Mouse (Mus musculus): Measurements from ENCODE around the gene Ermp1. TPM values are rescaled to one million over a fixed set of nuclear protein-coding genes. Genes with fewer than 3 reads are reported as not detected.
"Not testable (repeated sequence)": the region's sequence is repeated elsewhere in the genome, so short reads cannot be mapped to it uniquely, and the experiment has no call there.

Ermp1 gene
- polyA plus RNA-seq, 1 experiment from 2014 or later = 7.9 TPM

DNA sequence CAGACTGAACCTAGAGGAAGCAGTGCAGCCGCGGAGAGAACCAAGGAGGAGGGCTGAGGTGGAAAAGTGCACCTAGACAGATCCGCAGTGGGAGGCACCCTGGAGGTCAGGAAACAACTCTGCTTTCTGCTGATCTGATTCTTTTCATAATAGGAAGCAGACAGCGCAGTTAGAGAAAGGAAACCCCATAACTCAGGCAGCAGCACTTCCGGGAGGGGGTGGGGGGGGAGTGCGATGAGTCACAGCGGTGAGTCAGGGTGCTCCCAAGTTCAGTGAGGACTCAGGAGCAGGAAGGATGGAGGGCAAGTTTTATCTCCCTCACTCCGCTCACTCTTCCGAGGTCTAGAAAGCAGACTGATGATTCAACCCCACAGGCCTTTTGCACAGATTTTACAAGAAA is 7.2 kb downstream of the Ermp1 start:
- Histone ChIP-seq H3K27me3 (no peaks in the 10 kb centered on the region), H3K4me3 (replicated peaks) (no peak overlapping the region), H3K9ac (replicated peaks) (no peak overlapping the region), H3K4me2 (replicated peaks) (no peak overlapping the region), H3K4me1 (replicated peaks) (peaks cover 7% of the 10 kb centered on the region; the same call in 1 of the 2 replicates), H3K9me3 (no peaks in the 10 kb centered on the region), H3K36me3 (peaks cover 15% of the 10 kb centered on the region), H3K27ac (no peak overlapping the region)
- 64% methylated on average over 8 of the region's 9 CpGs for WGBS
- no peak for ATAC-seq

DNA sequence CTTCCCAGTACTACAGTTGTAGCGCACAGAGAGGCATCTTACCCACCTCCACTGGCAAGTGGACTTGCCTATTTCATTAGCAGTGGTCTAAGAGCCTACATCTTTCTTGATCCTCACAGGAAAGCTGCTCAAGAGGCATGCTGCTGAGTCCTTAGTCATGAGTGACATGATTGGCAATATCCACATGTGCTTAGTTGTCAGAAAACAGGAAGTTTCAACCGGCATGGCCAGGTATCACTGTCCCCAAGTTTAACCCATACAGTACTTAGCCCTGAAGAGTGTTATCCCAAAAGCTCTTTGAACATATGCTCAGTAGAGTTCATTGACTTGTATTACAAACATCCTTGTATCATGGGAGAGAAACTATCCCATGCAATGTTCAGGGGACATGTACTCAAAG is 36.1 kb downstream of the Ermp1 start:
- no peaks in the 10 kb centered on the region for H3K4me1 ChIP-seq (replicated peaks)
- ATAC-seq = no peak
- H3K27me3 ChIP-seq = no peaks in the 10 kb centered on the region
- H3K4me2 ChIP-seq (replicated peaks) = no peak overlapping the region
- no peak overlapping the region for H3K9ac ChIP-seq (replicated peaks)
- peaks cover 26% of the 10 kb centered on the region for H3K36me3 ChIP-seq
- H3K27ac ChIP-seq = no peak overlapping the region
- H3K4me3 ChIP-seq (replicated peaks) = no peak overlapping the region
- no peaks in the 10 kb centered on the region for H3K9me3 ChIP-seq
- 95% methylated on average over 2 of the region's 2 CpGs for WGBS

DNA sequence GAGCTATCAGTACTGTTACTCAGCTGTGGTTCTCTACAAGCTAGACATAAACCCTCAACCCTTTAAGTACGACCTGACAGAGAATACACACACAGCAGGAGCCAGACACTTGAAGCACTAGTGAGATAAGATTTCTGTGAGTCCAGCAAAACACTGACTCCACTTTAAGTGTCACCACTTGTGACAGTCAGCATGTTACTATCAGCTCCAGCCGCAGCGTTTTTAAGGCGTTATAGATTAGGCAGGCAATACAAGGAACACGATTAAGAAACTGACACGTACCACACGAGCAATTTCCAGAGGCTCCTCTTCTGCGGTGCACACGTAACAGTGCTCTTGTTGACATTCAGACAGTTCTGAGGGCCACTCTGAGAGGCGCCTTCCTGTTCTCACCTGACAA is 37.3 kb downstream of the Ermp1 start:
- no peak overlapping the region for H3K9ac ChIP-seq (replicated peaks)
- no peaks in the 10 kb centered on the region for H3K4me1 ChIP-seq (replicated peaks)
- H3K4me2 ChIP-seq (replicated peaks) = no peak overlapping the region
- WGBS = 89% methylated on average over 10 of the region's 10 CpGs
- H3K27ac ChIP-seq = no peak overlapping the region
- ATAC-seq = no peak
- no peaks in the 10 kb centered on the region for H3K27me3 ChIP-seq
- H3K36me3 ChIP-seq = peaks cover 30% of the 10 kb centered on the region
- H3K4me3 ChIP-seq (replicated peaks) = no peak overlapping the region
- H3K9me3 ChIP-seq = no peaks in the 10 kb centered on the region

DNA sequence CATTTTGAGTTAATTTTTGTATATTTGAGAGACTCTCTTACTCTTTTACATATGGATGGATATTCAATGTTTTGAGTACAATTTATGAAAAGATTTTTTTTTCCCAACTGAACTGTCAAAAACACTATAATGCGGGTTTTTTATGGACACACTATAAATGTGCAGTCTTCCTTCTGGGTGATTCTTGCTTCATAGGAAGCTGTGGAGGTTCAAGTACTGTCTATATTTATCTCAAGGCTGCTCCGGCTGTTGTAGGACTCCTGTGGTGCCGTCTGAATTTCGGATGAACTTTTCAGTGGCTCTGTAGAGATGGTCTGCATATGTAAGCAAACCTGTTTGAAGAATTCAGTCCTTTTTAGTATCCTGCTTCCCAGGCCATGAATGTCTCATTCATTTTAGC is 40.0 kb downstream of the Ermp1 start:
- no peaks in the 10 kb centered on the region for H3K27me3 ChIP-seq
- H3K9ac ChIP-seq (replicated peaks) = no peak overlapping the region
- no peak for ATAC-seq
- no peak overlapping the region for H3K4me2 ChIP-seq (replicated peaks)
- peaks cover 37% of the 10 kb centered on the region for H3K36me3 ChIP-seq
- no peaks in the 10 kb centered on the region for H3K9me3 ChIP-seq
- no peak overlapping the region for H3K4me3 ChIP-seq (replicated peaks)
- H3K4me1 ChIP-seq (replicated peaks) = no peaks in the 10 kb centered on the region
- H3K27ac ChIP-seq = no peak overlapping the region
- WGBS = 85% methylated on average over 4 of the region's 4 CpGs

DNA sequence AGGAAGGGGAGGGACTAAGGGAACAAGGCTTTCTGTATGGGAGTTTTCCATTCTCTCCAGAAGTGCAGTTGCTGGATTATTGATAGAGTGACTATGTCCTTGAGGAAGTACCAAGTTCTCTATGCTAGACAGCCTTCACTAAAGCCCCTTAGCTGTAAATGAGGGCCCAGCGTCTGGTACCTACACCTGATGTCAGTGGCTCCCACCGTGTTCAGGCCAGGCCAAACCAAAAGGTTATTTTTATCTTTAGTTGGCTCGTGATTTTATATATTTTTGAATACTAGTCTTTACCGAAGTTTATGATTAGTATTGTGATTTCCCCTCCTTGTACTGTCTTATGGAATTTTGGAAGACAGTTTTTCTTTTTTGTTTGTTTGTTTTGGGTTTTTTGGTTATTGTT is 40.7 kb downstream of the Ermp1 start:
- Histone ChIP-seq H3K4me2 (replicated peaks) (no peak overlapping the region), H3K36me3 (peaks cover 35% of the 10 kb centered on the region), H3K4me1 (replicated peaks) (no peaks in the 10 kb centered on the region), H3K4me3 (replicated peaks) (no peak overlapping the region), H3K27ac (no peak overlapping the region), H3K27me3 (no peaks in the 10 kb centered on the region), H3K9me3 (no peaks in the 10 kb centered on the region), H3K9ac (replicated peaks) (no peak overlapping the region)
- 89% methylated on average over 4 of the region's 4 CpGs for WGBS
- ATAC-seq = no peak

DNA sequence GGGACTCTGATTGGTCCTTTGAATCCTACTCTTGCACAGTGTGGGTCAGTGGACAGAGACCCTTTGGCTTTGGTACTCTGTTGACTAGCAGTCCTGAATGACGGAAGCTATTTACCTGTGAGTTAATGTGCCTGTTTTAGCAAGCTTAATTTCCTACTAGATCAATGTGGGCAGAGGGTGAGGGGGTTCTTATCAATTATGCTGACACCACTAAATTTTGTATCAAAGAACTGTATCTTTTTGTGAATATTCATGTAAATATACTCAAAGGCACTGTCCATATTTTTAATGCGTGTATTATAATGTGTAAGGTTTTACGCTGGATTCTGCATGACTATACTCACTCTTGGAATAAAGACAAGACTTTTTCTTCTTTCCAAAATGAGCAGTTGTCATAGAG is 43.6 kb downstream of the Ermp1 start:
- Histone ChIP-seq H3K4me2 (replicated peaks) (no peak overlapping the region), H3K27me3 (no peaks in the 10 kb centered on the region), H3K4me3 (replicated peaks) (no peak overlapping the region), H3K4me1 (replicated peaks) (no peaks in the 10 kb centered on the region), H3K27ac (no peak overlapping the region), H3K36me3 (peaks cover 38% of the 10 kb centered on the region), H3K9me3 (no peaks in the 10 kb centered on the region), H3K9ac (replicated peaks) (no peak overlapping the region)
- no peak for ATAC-seq
- 94% methylated on average over 3 of the region's 3 CpGs for WGBS

DNA sequence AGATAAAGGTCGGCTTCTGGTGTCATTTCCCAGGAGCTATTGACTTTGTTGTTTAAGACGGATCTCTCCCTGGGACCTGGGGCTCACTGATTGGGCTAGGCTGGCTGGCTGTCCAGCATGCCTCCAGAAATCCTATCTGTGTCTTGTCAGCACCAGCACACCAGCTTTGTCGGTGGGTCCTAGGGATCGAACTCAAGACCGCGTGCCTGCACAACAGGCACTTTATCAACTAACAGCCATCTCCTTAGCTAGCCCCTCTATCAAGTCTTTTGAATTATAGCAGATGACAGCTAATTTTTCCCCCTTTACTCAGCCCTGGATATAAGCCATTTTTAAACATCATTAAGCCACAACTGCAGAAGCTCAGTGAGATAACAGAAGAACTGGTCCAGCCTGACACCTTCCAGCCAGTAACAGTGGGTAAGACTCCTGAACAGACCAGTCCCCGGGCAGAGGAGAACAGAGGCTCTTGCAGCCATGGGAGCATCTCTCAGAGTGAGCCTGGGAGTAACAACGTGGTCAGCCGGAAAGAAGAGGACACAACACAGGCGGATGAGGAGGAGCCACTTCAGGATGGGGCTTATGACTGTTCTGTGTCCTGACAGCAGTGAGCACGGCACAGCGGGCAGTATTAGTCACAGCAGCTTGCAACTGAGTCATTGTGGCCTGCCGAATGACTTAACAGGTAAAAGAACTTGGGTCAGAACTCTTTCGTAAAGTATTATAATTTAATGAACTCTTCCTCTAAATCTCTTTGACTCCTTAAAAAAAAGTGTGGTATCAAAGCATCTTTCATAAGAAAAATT is 44.5 kb downstream of the Ermp1 start:
- Histone ChIP-seq H3K36me3 (peaks cover 46% of the 10 kb centered on the region), H3K9me3 (no peaks in the 10 kb centered on the region), H3K9ac (replicated peaks) (no peak overlapping the region), H3K27ac (no peak overlapping the region), H3K27me3 (no peaks in the 10 kb centered on the region), H3K4me3 (replicated peaks) (no peak overlapping the region), H3K4me1 (replicated peaks) (no peaks in the 10 kb centered on the region), H3K4me2 (replicated peaks) (no peak overlapping the region)
- ATAC-seq = no peak
- 90% methylated on average over 14 of the region's 14 CpGs for WGBS

DNA sequence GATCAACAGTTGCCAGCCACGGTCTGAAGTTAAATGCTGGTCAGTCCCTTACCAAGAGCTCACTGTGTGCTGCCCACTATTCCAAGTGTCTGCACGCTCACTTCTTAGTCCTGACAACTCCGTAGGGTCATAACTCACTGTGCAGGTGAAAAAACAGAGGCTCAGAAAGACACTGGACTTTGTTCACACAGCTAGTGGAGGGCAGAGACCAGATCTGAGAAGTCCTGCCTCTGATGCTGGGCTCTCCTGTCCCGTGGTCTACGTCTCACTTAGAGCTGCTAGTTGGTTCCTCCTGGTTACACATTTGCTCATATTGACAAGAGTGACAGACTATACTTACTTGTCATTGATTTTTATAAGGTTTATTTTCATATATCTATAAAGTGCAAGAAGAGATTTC is 49.2 kb downstream of the Ermp1 start:
- H3K9me3 ChIP-seq = no peaks in the 10 kb centered on the region
- H3K4me3 ChIP-seq (replicated peaks) = no peak overlapping the region
- H3K4me2 ChIP-seq (replicated peaks) = no peak overlapping the region
- no peak overlapping the region for H3K9ac ChIP-seq (replicated peaks)
- peaks cover 74% of the 10 kb centered on the region for H3K36me3 ChIP-seq
- H3K27ac ChIP-seq = no peak overlapping the region
- no peaks in the 10 kb centered on the region for H3K27me3 ChIP-seq
- no peaks in the 10 kb centered on the region for H3K4me1 ChIP-seq (replicated peaks)
- WGBS = 97% methylated on average over 5 of the region's 5 CpGs
- ATAC-seq = no peak

DNA sequence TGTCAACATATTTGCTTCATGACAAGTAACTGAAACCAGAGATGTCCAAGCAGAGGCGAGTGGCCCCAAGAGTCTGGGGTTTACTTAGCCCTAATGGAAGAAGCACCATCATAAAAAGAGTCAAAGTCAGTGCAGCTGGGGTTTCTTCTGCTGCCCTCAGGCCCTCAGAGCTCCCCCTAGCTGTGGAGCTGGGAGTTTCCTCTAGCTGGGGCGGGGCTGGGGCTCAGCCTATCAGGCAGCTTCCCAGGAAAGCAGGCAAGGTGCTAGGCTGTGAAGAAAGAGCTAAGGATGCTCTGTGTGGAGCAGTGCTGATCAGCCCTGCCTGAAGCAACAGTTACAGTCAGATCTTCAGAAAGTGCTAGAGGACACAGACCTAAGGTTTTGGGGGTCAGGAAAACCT is 51.2 kb downstream of the Ermp1 start:
- no peak overlapping the region for H3K27ac ChIP-seq
- WGBS = 99% methylated on average over 2 of the region's 2 CpGs
- H3K27me3 ChIP-seq = no peaks in the 10 kb centered on the region
- H3K9me3 ChIP-seq = no peaks in the 10 kb centered on the region
- H3K9ac ChIP-seq (replicated peaks) = no peak overlapping the region
- H3K4me2 ChIP-seq (replicated peaks) = no peak overlapping the region
- H3K36me3 ChIP-seq = peaks cover 56% of the 10 kb centered on the region
- no peak overlapping the region for H3K4me3 ChIP-seq (replicated peaks)
- no peaks in the 10 kb centered on the region for H3K4me1 ChIP-seq (replicated peaks)
- ATAC-seq = no peak

DNA sequence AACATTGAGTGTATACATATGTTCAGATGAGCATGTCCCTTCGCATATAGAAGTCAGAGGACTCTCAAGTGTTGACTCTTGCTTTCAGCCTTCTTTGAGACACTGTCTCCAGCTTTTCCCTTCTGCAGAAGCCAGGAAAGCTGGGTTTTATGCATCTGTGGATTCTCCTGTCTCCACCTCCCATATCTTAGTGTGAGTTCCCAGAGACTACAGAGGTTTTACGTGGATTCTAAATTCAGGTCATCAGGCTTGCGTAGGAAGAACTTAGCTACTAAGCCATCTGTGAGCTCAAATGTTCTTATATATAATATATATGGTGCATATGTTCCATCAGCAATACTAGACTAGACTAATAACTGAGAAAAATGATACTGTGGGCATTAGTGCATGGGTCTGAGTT is 51.9 kb downstream of the Ermp1 start:
- H3K9me3 ChIP-seq = no peaks in the 10 kb centered on the region
- ATAC-seq = no peak
- H3K27me3 ChIP-seq = no peaks in the 10 kb centered on the region
- H3K4me2 ChIP-seq (replicated peaks) = no peak overlapping the region
- WGBS = 98% methylated on average over 3 of the region's 3 CpGs
- no peak overlapping the region for H3K4me3 ChIP-seq (replicated peaks)
- no peak overlapping the region for H3K27ac ChIP-seq
- H3K4me1 ChIP-seq (replicated peaks) = no peaks in the 10 kb centered on the region
- H3K9ac ChIP-seq (replicated peaks) = no peak overlapping the region
- peaks cover 58% of the 10 kb centered on the region for H3K36me3 ChIP-seq

DNA sequence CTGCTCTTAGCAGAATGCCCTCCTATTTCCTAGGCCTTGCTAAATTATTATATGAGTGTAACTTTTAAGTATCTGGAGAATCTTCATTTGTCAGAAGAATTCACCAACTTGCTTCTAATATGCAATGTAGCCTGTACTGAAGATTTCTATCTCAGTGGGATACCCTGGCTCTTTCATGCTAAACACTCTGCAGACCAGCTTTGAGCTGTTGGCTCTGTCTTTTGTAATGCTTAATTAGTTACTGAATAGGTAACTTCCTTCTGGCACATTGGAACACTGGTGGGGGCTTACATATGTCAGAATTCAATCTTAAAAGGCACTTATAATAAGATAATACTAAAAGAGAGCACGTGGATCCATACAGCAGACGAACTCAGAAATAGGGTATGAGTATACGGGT is 54.4 kb downstream of the Ermp1 start:
- not testable (repeated sequence) for H3K4me1 ChIP-seq (replicated peaks); H3K4me2 ChIP-seq (replicated peaks); H3K4me3 ChIP-seq (replicated peaks); H3K27ac ChIP-seq; H3K9ac ChIP-seq (replicated peaks); H3K27me3 ChIP-seq; H3K9me3 ChIP-seq; ATAC-seq
- 44% methylated on average over 3 of the region's 3 CpGs for WGBS
- peaks cover 53% of the 10 kb centered on the region for H3K36me3 ChIP-seq

DNA sequence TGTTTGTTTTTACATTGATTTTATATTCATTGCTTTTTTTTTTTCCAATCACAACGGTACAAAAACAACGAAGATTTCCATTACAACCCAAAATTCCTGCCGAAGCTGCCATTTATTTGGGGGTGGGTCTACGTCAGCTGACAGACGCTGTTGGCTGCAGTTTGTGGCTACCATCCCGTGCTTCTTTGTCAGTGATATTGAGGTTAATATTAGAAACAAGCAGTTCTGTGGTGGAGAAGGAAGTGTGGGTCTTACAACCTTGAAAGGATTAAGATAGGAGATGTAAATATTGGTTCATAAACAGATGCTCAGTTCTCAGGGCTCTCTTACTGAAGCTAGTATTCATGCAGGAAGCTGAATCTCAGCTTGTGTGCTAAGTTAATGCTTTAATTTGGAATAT is 64.5 kb downstream of the Ermp1 start:
- Histone ChIP-seq H3K4me1 (replicated peaks) (no peaks in the 10 kb centered on the region), H3K36me3 (peaks cover 34% of the 10 kb centered on the region), H3K4me3 (replicated peaks) (no peak overlapping the region), H3K27me3 (no peaks in the 10 kb centered on the region), H3K9me3 (no peaks in the 10 kb centered on the region), H3K4me2 (replicated peaks) (no peak overlapping the region), H3K9ac (replicated peaks) (no peak overlapping the region), H3K27ac (no peak overlapping the region)
- ATAC-seq = no peak
- WGBS = 82% methylated on average over 6 of the region's 6 CpGs

DNA sequence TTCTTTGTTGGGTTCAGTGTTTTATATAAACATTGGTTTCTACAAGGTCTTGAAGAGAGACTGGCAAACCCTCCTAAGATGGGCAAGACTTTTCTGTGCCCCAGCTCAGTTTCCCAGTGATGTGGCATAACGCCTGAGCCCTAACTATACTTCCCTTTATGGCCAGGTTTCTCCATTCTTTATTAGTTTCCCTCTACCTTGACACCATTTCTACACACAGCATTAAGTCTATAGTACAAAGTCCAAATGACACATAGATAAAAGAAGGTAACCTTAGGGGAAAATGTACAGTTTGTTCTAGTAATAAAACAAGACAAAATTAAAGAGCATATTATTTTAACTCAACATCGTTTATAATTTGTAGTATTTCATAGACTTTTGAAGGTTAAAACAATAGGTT is 65.8 kb downstream of the Ermp1 start:
- no peaks in the 10 kb centered on the region for H3K27me3 ChIP-seq
- H3K9ac ChIP-seq (replicated peaks) = no peak overlapping the region
- no peak overlapping the region for H3K4me2 ChIP-seq (replicated peaks)
- peaks cover 30% of the 10 kb centered on the region for H3K36me3 ChIP-seq
- no peak overlapping the region for H3K4me3 ChIP-seq (replicated peaks)
- WGBS = 89% methylated on average over 2 of the region's 2 CpGs
- H3K27ac ChIP-seq = no peak overlapping the region
- H3K9me3 ChIP-seq = no peaks in the 10 kb centered on the region
- H3K4me1 ChIP-seq (replicated peaks) = no peaks in the 10 kb centered on the region
- no peak for ATAC-seq
